Mouse (Mus musculus) neural tube, embryonic 13.5 days (tissue): Measurements from ENCODE around the gene Magea8. TPM values are rescaled to one million over a fixed set of nuclear protein-coding genes. Genes with fewer than 3 reads are reported as not detected.
"Not testable (repeated sequence)": the region's sequence is repeated elsewhere in the genome, so short reads cannot be mapped to it uniquely, and the experiment has no call there.

ENCODE experiments used
- ATAC-seq: fragments of 200-750 bp; cut with Nextera tagmentation; 2 replicates; pipeline ENCODE4 v1.8.0; 2017; ENCODE audit warnings: low read depth, mild to moderate bottlenecking, moderate TSS enrichment, moderate library complexity
- H3K27ac ChIP-seq: fragments of 300-500 bp; sonication (generic); replicated peaks from 2 replicates; pipeline ENCODE4 v1.5.1; 2015; ENCODE audit warnings: moderate library complexity, mild to moderate bottlenecking, inconsistent platforms
- H3K27me3 ChIP-seq: fragments of 300-500 bp; sonication (generic); 2 replicates; pipeline ENCODE4 v1.6.1; 2015; ENCODE audit warnings: mild to moderate bottlenecking, inconsistent platforms
- H3K36me3 ChIP-seq: fragments of 300-500 bp; sonication (generic); 2 replicates; pipeline ENCODE4 v1.6.1; 2015; ENCODE audit warnings: mild to moderate bottlenecking, inconsistent platforms
- H3K4me1 ChIP-seq: fragments of 300-500 bp; sonication (generic); replicated peaks from 2 replicates; pipeline ENCODE4 v1.6.1; 2015; ENCODE audit warnings: inconsistent platforms
- H3K4me2 ChIP-seq: fragments of 300-500 bp; sonication (generic); 2 replicates; pipeline ENCODE4 v1.6.1; 2015; ENCODE audit warnings: inconsistent platforms, mild to moderate bottlenecking, moderate library complexity
- H3K4me3 ChIP-seq: fragments of 300-500 bp; sonication (generic); 2 replicates; pipeline ENCODE4 v1.5.1; 2015; ENCODE audit warnings: mild to moderate bottlenecking, inconsistent platforms
- H3K9ac ChIP-seq: fragments of 300-500 bp; sonication (generic); 2 replicates; pipeline ENCODE4 v1.6.1; 2015; ENCODE audit warnings: moderate library complexity, mild to moderate bottlenecking, inconsistent platforms
- H3K9me3 ChIP-seq: fragments of 300-500 bp; sonication (generic); 2 replicates; pipeline ENCODE4 v1.6.1; 2016; ENCODE audit warnings: inconsistent platforms
- WGBS: fragments of 180-500 bp; shearing (Covaris S2); methylation state at CpG from one replicate; pipeline ENCODE4 v1.1.7; 2015; 5-methylcytosine and 5-hydroxymethylcytosine counted together
- polyA plus RNA-seq: library from polyadenylated mRNA; unstranded; fragments of >200 nt; fragmentation: Nextera tagmentation; extraction: Ambion mirVana; gene quantifications from 2 replicates; pipeline ENCODE4 v1.2.1, GENCODE M21; 2015

Magea8 gene
- not detected in 2 replicates for polyA plus RNA-seq

- not testable (repeated sequence) for H3K27ac ChIP-seq, H3K9ac ChIP-seq, H3K36me3 ChIP-seq, H3K4me3 ChIP-seq, H3K27me3 ChIP-seq, H3K9me3 ChIP-seq, ATAC-seq, H3K4me2 ChIP-seq, H3K4me1 ChIP-seq
- 87% methylated on average over 11 of the region's 11 CpGs for WGBS
Measured at GRCm38 (mm10) chrX:154995750-154996149, at the start of gene Magea8. Gene Magea8, minus strand, starts transcription at chrX:154995850.

GRCm38 (mm10) chrX:154949405-154949804 is 46.2 kb downstream of the Magea8 start, which contains the start of gene Magea3:
Gene Magea3, minus strand, starts transcription at chrX:154949505.
- H3K27me3 ChIP-seq, ATAC-seq, H3K36me3 ChIP-seq, H3K4me1 ChIP-seq, H3K9me3 ChIP-seq, H3K4me3 ChIP-seq, H3K27ac ChIP-seq, H3K9ac ChIP-seq, H3K4me2 ChIP-seq: not testable (repeated sequence)
- WGBS: 75% methylated on average over 1 of the region's 1 CpGs

- not testable (repeated sequence) for H3K9ac ChIP-seq, H3K36me3 ChIP-seq, ATAC-seq, H3K4me2 ChIP-seq, H3K27me3 ChIP-seq, H3K9me3 ChIP-seq, H3K4me3 ChIP-seq, H3K4me1 ChIP-seq, H3K27ac ChIP-seq
- 70% methylated on average over 1 of the region's 1 CpGs for WGBS
Measured at GRCm38 (mm10) chrX:154935887-154936286, 59.8 kb downstream of the Magea8 start, which contains the start of gene Magea6. Gene Magea6, minus strand, starts transcription at chrX:154935987.

Other genes with a start within 250 kb of the Magea8 start
- gene Cldn34b1, start 105.6 kb downstream of the Magea8 start, polyA plus RNA-seq: not detected in 2 replicates
- not detected in 2 replicates for gene Magea6, start 59.9 kb downstream of the Magea8 start, polyA plus RNA-seq
- gene Magea3, start 46.3 kb downstream of the Magea8 start, polyA plus RNA-seq: not detected in 2 replicates
- gene Magea5, start 67.3 kb upstream of the Magea8 start, polyA plus RNA-seq: not detected in 2 replicates
- not detected in 2 replicates for gene Magea1, start 93.9 kb upstream of the Magea8 start, polyA plus RNA-seq
- not detected in 2 replicates for gene Magea2, start 97.8 kb upstream of the Magea8 start, polyA plus RNA-seq
- gene Cldn34b2, start 132.6 kb upstream of the Magea8 start, polyA plus RNA-seq: not detected in 2 replicates
- 79.9 and 92.8 TPM in 2 replicates for gene Sat1, start 220.6 kb upstream of the Magea8 start, polyA plus RNA-seq